Mouse (Mus musculus) stomach, postnatal 0 days (tissue): ENCODE data around the gene Rpl28. TPM values are rescaled to one million over a fixed set of nuclear protein-coding genes. Genes with fewer than 3 reads are reported as not detected.

Source experiments
- ATAC-seq: fragments of 200-750 bp; cut with Nextera tagmentation; 2 replicates; pipeline ENCODE4 v1.8.0; 2017; ENCODE audit not compliant: low FRiP score, low TSS enrichment
- DNase-seq: peaks from one replicate; pipeline ENCODE4 v3.0.0-alpha.2; 2016; ENCODE audit warnings: low spot score
- H3K27ac ChIP-seq: fragments of 300-500 bp; sonication (generic); replicated peaks from 2 replicates; pipeline ENCODE4 v1.5.1; 2014; ENCODE audit warnings: mild to moderate bottlenecking, control low read depth
- H3K27me3 ChIP-seq: fragments of 300-500 bp; sonication (generic); 2 replicates; pipeline ENCODE4 v1.6.1; 2014; ENCODE audit warnings: low read length; ENCODE audit not compliant: control insufficient read depth, insufficient read depth
- H3K36me3 ChIP-seq: fragments of 300-500 bp; sonication (generic); 2 replicates; pipeline ENCODE4 v1.6.1; 2014; ENCODE audit warnings: low read length, mixed read lengths; ENCODE audit not compliant: control insufficient read depth, insufficient read depth
- H3K4me1 ChIP-seq: fragments of 300-500 bp; sonication (generic); replicated peaks from 2 replicates; pipeline ENCODE4 v1.6.1; 2014; ENCODE audit warnings: antibody characterized with exemption; ENCODE audit not compliant: control insufficient read depth, insufficient read depth
- H3K4me2 ChIP-seq: fragments of 300-500 bp; sonication (generic); replicated peaks from 2 replicates; pipeline ENCODE4 v1.6.1; 2014; ENCODE audit warnings: low read depth, mild to moderate bottlenecking, control low read depth, moderate library complexity
- H3K4me3 ChIP-seq: fragments of 300-500 bp; sonication (generic); 2 replicates; pipeline ENCODE4 v1.5.1; 2014; ENCODE audit warnings: low read depth, low read length, control low read depth
- H3K9ac ChIP-seq: fragments of 300-500 bp; sonication (generic); 2 replicates; pipeline ENCODE4 v1.6.1; 2014; ENCODE audit warnings: mild to moderate bottlenecking, low read length, control low read depth, mixed read lengths
- H3K9me3 ChIP-seq: fragments of 300-500 bp; sonication (generic); 2 replicates; pipeline ENCODE4 v1.6.1; 2016; ENCODE audit warnings: low read length; ENCODE audit not compliant: control insufficient read depth
- CTCF ChIP-seq: IDR thresholded peaks from 2 replicates; pipeline ENCODE4 v1.5.1; 2016; ENCODE audit warnings: antibody characterized with exemption, low read depth, mild to moderate bottlenecking, moderate library complexity
- EP300 ChIP-seq: optimal IDR thresholded peaks from 2 replicates; pipeline ENCODE3; 2016; ENCODE audit warnings: antibody characterized with exemption
- WGBS: fragments of 180-500 bp; shearing (Covaris S2); extraction: QIAGEN DNeasy Blood & Tissue Kit; methylation state at CpG from one replicate; pipeline ENCODE4 v1.1.7; 2014; 5-methylcytosine and 5-hydroxymethylcytosine counted together
- polyA plus RNA-seq: library from polyadenylated mRNA; unstranded; fragments of >200 nt; fragmentation: Nextera tagmentation; extraction: Ambion mirVana; gene quantifications from 2 replicates; pipeline ENCODE4 v1.2.1, GENCODE M21; 2015

Gene Rpl28
- polyA plus RNA-seq, 1 experiment from 2014 or later, result 359 TPM

GRCm38 (mm10) chr7:4748321-4748720 is 44.4 kb upstream of the Rpl28 start:
- Histone ChIP-seq H3K4me3 (no peak overlapping the region), H3K36me3 (peaks cover 11% of the 10 kb centered on the region; the same call in 1 of the 2 replicates), H3K27me3 (no peaks in the 10 kb centered on the region), H3K27ac (no peak overlapping the region), H3K4me1 (peaks cover 5% of the 10 kb centered on the region), H3K4me2 (no peak overlapping the region), H3K9me3 (no peaks in the 10 kb centered on the region), H3K9ac (no peak overlapping the region)
- no peak for ATAC-seq
- TF ChIP-seq EP300 (no peak), CTCF (no peak)
- 74% methylated on average over 4 of the region's 4 CpGs for WGBS
- no peak for DNase-seq

GRCm38 (mm10) chr7:4749169-4749568 is 43.5 kb upstream of the Rpl28 start:
- Histone ChIP-seq H3K4me2 (no peak overlapping the region), H3K4me1 (peaks cover 5% of the 10 kb centered on the region), H3K27me3 (no peaks in the 10 kb centered on the region), H3K9ac (no peak overlapping the region), H3K36me3 (peaks cover 11% of the 10 kb centered on the region; the same call in 1 of the 2 replicates), H3K9me3 (no peaks in the 10 kb centered on the region), H3K4me3 (no peak overlapping the region), H3K27ac (no peak overlapping the region)
- ATAC-seq (no peak), DNase-seq (no peak)
- WGBS, result 83% methylated on average over 2 of the region's 2 CpGs
- TF ChIP-seq EP300 (no peak), CTCF (no peak)

GRCm38 (mm10) chr7:4751971-4752820 is 40.5 kb upstream of the Rpl28 start:
- peak overlapping the region; percentile 54 for H3K9ac ChIP-seq
- no peaks in the 10 kb centered on the region for H3K9me3 ChIP-seq
- peak overlapping the region; percentile 65 for H3K4me2 ChIP-seq
- no peak for TF ChIP-seq CTCF
- TF ChIP-seq EP300, result no peak
- peak overlapping the region; percentile 43 for H3K4me3 ChIP-seq
- peak; percentile 84 for ATAC-seq
- DNase-seq, result peak; percentile 78
- H3K27me3 ChIP-seq, result no peaks in the 10 kb centered on the region
- H3K4me1 ChIP-seq, result peaks cover 5% of the 10 kb centered on the region
- no peaks in the 10 kb centered on the region for H3K36me3 ChIP-seq
- WGBS, result 2% methylated on average over 30 of the region's 30 CpGs
- H3K27ac ChIP-seq, result peak overlapping the region; percentile 65; the same call in 1 of the 2 replicates

GRCm38 (mm10) chr7:4752821-4753570 is 39.7 kb upstream of the Rpl28 start, which contains the start of gene Cox6b2:
Cox6b2 (minus strand) TSS chr7:4753094.
- Histone ChIP-seq H3K4me1 (peaks cover 5% of the 10 kb centered on the region), H3K9me3 (no peaks in the 10 kb centered on the region), H3K27ac (peak within 1 kb of the TSS; percentile 65; the same call in 1 of the 2 replicates), H3K4me3 (peak within 1 kb of the TSS; percentile 43), H3K9ac (peak within 1 kb of the TSS; percentile 54), H3K27me3 (no peaks in the 10 kb centered on the region), H3K4me2 (peak within 1 kb of the TSS; percentile 65), H3K36me3 (no peaks in the 10 kb centered on the region)
- peak; percentile 85 for DNase-seq
- WGBS, result 5% methylated on average over 24 of the region's 24 CpGs
- TF ChIP-seq CTCF (no peak), EP300 (no peak)
- ATAC-seq, result peak; percentile 88

- H3K4me1 ChIP-seq, result no peaks in the 10 kb centered on the region
- no peak overlapping the region for H3K4me3 ChIP-seq
- no peak overlapping the region for H3K27ac ChIP-seq
- H3K36me3 ChIP-seq, result no peaks in the 10 kb centered on the region
- H3K9ac ChIP-seq, result no peak overlapping the region
- no peaks in the 10 kb centered on the region for H3K27me3 ChIP-seq
- DNase-seq (no peak), ATAC-seq (0 out of 2 replicates have a peak, but pooled peaks have one; percentile 26)
- no peak overlapping the region for H3K4me2 ChIP-seq
- 36% methylated on average over 1 of the region's 1 CpGs for WGBS
- H3K9me3 ChIP-seq, result no peaks in the 10 kb centered on the region
- TF ChIP-seq CTCF, result no peak
- no peak for TF ChIP-seq EP300
Observed at GRCm38 (mm10) chr7:4759670-4760069, 33.0 kb upstream of the Rpl28 start.
